Mouse (Mus musculus): Measurements from ENCODE around the gene Mid1.
"Not testable (repeated sequence)": the region's sequence is repeated elsewhere in the genome, so short reads cannot be mapped to it uniquely, and the experiment has no call there.

GRCm38 (mm10) chrX:169981761-169982181 lies 296.8 kb downstream of the Mid1 start:
- TF ChIP-seq POLR2A, CTCF (IDR thresholded peaks at IDR 0.05; ENCODE audit: extremely low read depth, insufficient read depth, low read length): not testable (repeated sequence)
